Mouse (Mus musculus): Measurements from ENCODE around the gene Gng13.
"Not testable (repeated sequence)": the region's sequence is repeated elsewhere in the genome, so short reads cannot be mapped to it uniquely, and the experiment has no call there.

The Gng13 gene

GRCm38 (mm10) chr17:25732082-25732481 lies 15.1 kb downstream of the Gng13 start:
- DNase-seq (ENCODE audit: low read depth) = peak; percentile 82

- peak; percentile 63 for DNase-seq (ENCODE audit: low read depth)
Observed at GRCm38 (mm10) chr17:25735246-25735645, 18.3 kb downstream of the Gng13 start.

GRCm38 (mm10) chr17:25735745-25736144 lies 18.8 kb downstream of the Gng13 start, which contains the start of gene Mslnl:
Mslnl (plus strand) TSS chr17:25736042.
- peak; percentile 38 for DNase-seq (ENCODE audit: low read depth)

- DNase-seq (ENCODE audit: low read depth) = no peak
Observed at GRCm38 (mm10) chr17:25738861-25739260, 21.9 kb downstream of the Gng13 start.

GRCm38 (mm10) chr17:25741471-25741870 lies 24.5 kb downstream of the Gng13 start:
- DNase-seq (ENCODE audit: low read depth) = not testable (repeated sequence)

GRCm38 (mm10) chr17:25743831-25744230 lies 26.9 kb downstream of the Gng13 start:
- no peak for DNase-seq (ENCODE audit: low read depth)

- no peak for DNase-seq (ENCODE audit: low read depth)
Observed at GRCm38 (mm10) chr17:25744311-25744710, 27.3 kb downstream of the Gng13 start.

- no peak for DNase-seq (ENCODE audit: low read depth)
Observed at GRCm38 (mm10) chr17:25748238-25748637, 31.3 kb downstream of the Gng13 start.

- DNase-seq (ENCODE audit: low read depth) = no peak
Observed at GRCm38 (mm10) chr17:25749314-25749713, 32.3 kb downstream of the Gng13 start.

GRCm38 (mm10) chr17:25751446-25751845 lies 34.5 kb downstream of the Gng13 start:
- DNase-seq (ENCODE audit: low read depth) = peak; percentile 90

GRCm38 (mm10) chr17:25754241-25754640 lies 37.3 kb downstream of the Gng13 start, which contains the start of gene Msln:
Msln (minus strand) TSS chr17:25754378.
- DNase-seq (ENCODE audit: low read depth) = peak; percentile 52

- DNase-seq (ENCODE audit: low read depth) = no peak
Observed at GRCm38 (mm10) chr17:25755086-25755485, 38.1 kb downstream of the Gng13 start.

- no peak for DNase-seq (ENCODE audit: low read depth)
Observed at GRCm38 (mm10) chr17:25755627-25756377, 38.8 kb downstream of the Gng13 start.

- DNase-seq (ENCODE audit: low read depth) = peak; percentile 88
Observed at GRCm38 (mm10) chr17:25756378-25757242, 39.6 kb downstream of the Gng13 start.

- peak; percentile 59 for DNase-seq (ENCODE audit: low read depth)
Observed at GRCm38 (mm10) chr17:25757691-25758090, 40.7 kb downstream of the Gng13 start.

GRCm38 (mm10) chr17:25760148-25760547 lies 43.2 kb downstream of the Gng13 start:
- no peak for DNase-seq (ENCODE audit: low read depth)

- no peak for DNase-seq (ENCODE audit: low read depth)
Observed at GRCm38 (mm10) chr17:25761561-25761970, 44.6 kb downstream of the Gng13 start.

- no peak for DNase-seq (ENCODE audit: low read depth)
Observed at GRCm38 (mm10) chr17:25762591-25762990, 45.6 kb downstream of the Gng13 start.

- DNase-seq (ENCODE audit: low read depth) = no peak
Observed at GRCm38 (mm10) chr17:25765886-25766285, 48.9 kb downstream of the Gng13 start.
